Mouse (Mus musculus) left cerebral cortex, adult 2 months (tissue): ENCODE results near the gene Adh6a. TPM values are rescaled to one million over a fixed set of nuclear protein-coding genes. Genes with fewer than 3 reads are reported as not detected.

Source experiments
- DNase-seq, 2 experiments: peaks; one replicate each; pipeline ENCODE4 v3.0.0; 2021 to 2022; ENCODE audit warnings: low spot score in 2 of 2, mixed read lengths in 1 of 2; ENCODE audit errors: extremely low spot score in 1 of 2
- H3K27ac ChIP-seq: fragments of 200-600 bp; 2 replicates; pipeline ENCODE4 v1.8.1; 2022
- H3K4me3 ChIP-seq: fragments of 200-600 bp; 2 replicates; pipeline ENCODE4 v1.8.1; 2022
- CTCF ChIP-seq: fragments of 200-600 bp; IDR thresholded peaks from 2 replicates; pipeline ENCODE4 v1.8.1; 2022; ENCODE audit warnings: antibody characterized with exemption, mild to moderate bottlenecking, moderate library complexity
- intact Hi-C: fragments of 180-260 bp; cut with DNase I; formaldehyde crosslinking; loops from one replicate; pipeline ENCODE4 v1.15.1; 2025
- total RNA-seq, 2 experiments: library from RNA; stranded (reverse); gene quantifications; 2 replicates each; pipeline ENCODE4 v1.2.3; 2021

The Adh6a gene
- total RNA-seq, 2 experiments from 2014 or later = not detected

DNA sequence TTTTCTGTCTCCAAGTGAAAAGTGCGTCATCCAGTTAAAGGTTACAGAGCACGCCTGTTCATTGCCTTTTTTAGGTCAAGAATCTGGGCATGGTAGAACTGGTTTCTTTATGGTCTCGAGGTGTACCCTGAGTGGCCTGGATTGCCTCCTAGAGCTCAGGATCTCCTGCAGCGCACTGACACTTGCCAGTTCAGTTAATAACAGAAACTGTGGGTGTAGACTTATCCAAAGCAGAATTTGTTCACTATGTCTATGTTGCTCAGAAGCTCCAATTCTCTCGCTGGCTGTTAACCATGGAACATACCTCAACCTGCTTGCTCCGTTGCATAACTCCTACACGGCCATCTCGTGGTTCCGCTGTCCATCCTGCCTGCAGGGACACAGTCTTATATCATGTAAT is 13.0 kb upstream of the Adh6a start:
- Histone ChIP-seq H3K4me3 (no peak overlapping the region), H3K27ac (no peak overlapping the region)
- no peak for TF ChIP-seq CTCF
- intact Hi-C loops = no loop called here
- DNase-seq = no peak

DNA sequence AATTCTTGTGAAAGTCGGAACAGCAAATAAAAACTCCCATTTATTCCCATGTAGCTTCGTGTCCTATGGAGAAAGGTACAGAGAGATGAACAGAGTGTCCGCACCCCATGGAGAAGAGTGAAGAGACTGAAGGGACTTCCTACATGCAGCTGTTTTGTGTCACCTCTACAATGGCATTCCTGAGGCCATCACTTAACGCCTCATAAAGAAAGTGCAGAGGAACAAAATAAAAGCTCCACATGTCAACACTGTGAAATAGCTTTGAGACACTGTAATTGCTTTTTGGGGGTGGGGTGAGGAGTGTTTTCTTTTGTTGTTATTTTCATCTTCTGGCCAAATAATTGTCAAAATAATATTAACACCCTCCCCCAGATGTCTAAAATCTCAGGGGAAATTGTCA is 10.4 kb upstream of the Adh6a start:
- Histone ChIP-seq H3K27ac (no peak overlapping the region), H3K4me3 (no peak overlapping the region)
- DNase-seq = no peak
- intact Hi-C loops = no loop called here
- no peak for TF ChIP-seq CTCF

DNA sequence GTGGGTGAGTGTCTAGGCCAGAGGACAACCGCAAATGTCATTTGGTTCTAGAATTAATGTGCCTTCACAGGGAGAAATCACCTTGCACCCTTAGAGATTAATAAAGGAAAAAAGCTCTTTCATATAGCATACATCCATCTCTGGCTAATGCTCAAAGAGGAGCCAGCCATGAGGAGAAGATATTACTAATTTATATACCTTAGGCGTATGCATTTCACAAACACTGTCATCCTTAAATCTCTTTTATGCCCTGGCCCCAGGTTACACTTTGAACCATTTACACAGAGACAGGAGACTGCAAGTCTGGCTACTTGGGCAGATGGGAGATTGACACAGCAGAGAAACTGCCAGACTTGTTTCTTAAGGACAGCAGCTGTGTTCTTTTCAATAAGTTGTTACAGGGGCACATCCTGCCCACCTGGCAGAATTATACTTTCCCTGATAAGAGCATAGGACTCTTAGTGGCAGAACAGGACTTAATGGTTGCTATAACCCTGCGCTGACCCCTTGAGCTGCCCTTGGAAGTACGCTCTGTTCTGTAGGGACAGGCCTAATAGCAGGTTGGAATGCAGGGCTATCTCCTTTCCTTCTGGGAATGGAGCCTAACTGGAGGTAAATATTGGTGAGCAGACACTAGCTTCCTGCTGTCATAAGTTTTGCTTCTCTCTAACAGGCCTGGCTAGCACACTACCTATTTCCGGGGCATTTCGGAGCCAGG is 9.2 kb upstream of the Adh6a start:
- no peak overlapping the region for H3K4me3 ChIP-seq
- TF ChIP-seq CTCF = no peak
- intact Hi-C loops = no loop called here

DNA sequence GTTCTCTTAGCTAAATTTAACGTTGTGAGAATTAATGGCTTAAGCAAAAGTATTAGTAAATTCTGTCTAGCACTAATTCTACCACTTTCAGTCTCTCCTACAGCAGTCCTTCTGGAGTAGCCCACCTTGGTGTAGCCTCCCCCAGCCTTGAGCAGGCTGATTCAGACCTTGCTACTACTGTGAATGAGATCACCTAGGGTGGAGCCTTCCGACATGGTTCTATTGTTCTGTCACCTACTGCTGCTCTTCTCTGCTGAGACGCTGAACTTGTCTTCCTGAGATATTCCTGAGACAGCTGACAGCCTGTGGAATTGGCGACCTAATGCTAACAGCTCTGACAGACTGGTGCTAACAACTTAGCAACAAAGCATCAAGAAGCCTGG is 8.6 kb upstream of the Adh6a start:
- intact Hi-C loops = no loop called here
- TF ChIP-seq CTCF = no peak
- DNase-seq = no peak
- Histone ChIP-seq H3K27ac (no peak overlapping the region), H3K4me3 (no peak overlapping the region)

More for the DNA sequence above, 9.2 kb upstream of the Adh6a start:
- H3K27ac ChIP-seq = no peak overlapping the region
- no peak for DNase-seq

DNA sequence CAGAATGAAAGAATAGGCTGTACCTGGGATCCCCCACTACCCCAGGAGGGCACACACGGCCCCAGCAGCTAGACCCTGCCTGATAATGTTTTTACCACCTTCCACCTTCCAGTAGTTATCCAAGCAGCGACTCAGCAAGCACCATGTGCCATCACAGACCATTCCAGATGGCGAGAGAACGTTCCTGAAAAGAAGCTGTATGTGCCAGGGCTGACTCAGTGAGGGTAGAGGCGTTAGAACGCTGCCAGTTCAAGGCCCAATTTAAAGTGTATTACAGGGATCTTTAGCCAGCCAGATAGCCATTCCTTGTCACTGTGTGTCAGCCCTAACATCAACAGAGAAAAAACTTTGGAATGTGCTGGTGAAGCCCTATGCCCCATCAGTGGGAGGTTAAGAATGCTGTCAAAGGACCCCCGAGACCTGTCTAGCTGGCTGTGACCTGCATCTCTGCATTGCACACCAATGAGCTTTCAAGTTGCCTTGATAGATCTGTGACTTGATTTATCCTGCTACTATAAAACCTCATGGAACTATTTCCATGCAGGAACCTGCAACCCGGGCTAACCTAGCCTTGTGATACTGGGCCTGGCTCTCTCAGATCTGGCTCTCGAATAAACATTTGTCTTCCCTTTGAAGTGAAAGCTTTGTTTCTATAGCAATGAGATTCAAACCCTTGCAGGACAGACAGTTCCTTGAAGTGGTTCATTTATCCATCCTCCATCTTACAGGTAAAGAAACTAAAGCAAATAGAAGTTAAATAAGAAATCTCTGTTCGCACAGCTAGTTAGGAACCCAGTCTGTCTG is 7.4 kb upstream of the Adh6a start:
- DNase-seq = no peak
- H3K4me3 ChIP-seq = no peak overlapping the region
- no peak overlapping the region for H3K27ac ChIP-seq
- no peak for TF ChIP-seq CTCF
- intact Hi-C loops = no loop called here

DNA sequence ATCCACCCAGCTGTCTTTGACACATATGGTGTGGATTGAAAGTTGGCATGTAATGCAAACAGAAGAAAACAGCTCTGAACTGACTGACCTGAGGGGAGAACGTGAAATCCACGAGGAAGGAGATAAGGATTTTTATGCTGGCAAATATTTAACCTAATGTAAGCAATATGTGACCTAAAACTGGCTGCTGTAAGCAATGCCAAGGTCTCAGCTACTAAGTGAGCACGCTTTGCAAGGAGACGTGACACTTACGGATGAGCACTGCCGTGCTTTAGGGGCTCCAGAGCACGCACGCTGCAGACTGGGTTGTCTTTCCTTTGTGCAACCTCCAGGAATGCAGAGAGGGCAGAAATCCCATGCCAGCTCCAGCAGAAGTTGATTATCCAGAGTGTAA is 6.8 kb upstream of the Adh6a start:
- Histone ChIP-seq H3K27ac (no peak overlapping the region), H3K4me3 (no peak overlapping the region)
- intact Hi-C loops = no loop called here
- no peak for TF ChIP-seq CTCF
- no peak for DNase-seq

DNA sequence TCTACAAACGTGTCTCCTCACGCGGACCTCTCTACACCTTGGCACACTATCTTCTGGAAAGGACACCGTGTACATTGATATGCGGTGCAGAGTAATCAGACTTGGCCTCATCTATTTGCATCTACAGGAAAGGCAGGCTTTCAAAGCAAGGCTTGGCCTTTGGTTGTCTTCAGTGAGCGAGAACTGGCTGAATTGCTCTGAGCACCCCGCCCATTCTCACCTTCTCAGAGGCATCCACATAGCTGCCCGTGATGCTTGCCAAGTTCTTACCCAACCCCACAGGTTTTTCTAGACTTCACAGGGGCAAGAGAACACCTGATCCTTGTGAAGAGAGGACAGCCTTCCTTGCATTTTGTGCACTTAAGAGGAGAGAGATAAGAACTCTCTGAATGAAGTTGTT is 3.2 kb upstream of the Adh6a start:
- no peak for DNase-seq
- Histone ChIP-seq H3K4me3 (no peak overlapping the region), H3K27ac (no peak overlapping the region)
- no peak for TF ChIP-seq CTCF
- intact Hi-C loops = no loop called here

DNA sequence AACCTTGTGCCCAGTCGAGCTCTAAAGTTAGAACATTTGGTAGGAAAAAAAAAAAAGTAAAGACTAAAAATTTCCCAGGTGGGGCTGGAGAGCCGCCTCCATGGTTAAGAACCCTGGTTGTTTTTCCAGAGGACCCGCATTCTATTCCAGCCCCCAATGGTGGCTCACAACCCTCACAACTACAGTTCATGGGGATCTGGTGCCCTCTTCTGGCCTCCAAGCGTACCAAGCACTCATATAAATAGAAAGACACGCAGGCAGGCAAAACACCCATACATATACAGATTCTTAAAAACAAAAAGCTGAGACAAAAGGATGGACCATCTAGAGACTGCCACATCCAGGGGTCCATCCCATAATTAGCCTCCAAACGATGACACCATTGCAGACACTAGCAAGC is 2.1 kb upstream of the Adh6a start:
- no peak overlapping the region for H3K27ac ChIP-seq
- no peak for DNase-seq
- TF ChIP-seq CTCF = no peak; the same call in none of the 2 replicates
- intact Hi-C loops = no loop called here
- H3K4me3 ChIP-seq = no peak overlapping the region

DNA sequence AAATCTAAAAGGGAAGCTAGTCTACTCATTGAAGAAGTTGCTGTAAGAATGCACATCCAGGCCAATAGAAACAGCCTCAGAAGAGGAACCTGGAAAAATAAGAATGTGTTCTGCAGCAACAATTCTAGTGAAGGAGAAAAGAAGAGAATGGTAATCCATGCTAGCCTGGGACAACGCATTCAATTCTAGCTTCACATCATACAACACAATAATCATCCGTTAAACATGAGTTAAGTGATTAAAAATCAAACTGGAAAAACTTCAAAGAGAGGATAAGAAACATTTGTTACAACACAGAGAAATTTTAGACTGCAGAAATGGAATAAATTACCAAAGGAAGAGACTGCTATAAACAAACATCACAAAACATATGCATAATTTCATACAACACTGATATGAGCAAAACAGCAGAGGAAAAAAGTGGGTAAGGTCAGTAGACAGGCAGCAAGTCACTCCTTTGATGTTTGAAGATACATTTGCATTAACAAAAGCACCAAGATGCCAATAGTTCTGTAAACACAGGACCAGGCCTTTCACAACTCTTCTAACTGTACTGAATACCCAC is 3.9 kb downstream of the Adh6a start:
- TF ChIP-seq CTCF = no peak
- no peak overlapping the region for H3K27ac ChIP-seq
- intact Hi-C loops = no loop called here
- no peak overlapping the region for H3K4me3 ChIP-seq
- no peak for DNase-seq

DNA sequence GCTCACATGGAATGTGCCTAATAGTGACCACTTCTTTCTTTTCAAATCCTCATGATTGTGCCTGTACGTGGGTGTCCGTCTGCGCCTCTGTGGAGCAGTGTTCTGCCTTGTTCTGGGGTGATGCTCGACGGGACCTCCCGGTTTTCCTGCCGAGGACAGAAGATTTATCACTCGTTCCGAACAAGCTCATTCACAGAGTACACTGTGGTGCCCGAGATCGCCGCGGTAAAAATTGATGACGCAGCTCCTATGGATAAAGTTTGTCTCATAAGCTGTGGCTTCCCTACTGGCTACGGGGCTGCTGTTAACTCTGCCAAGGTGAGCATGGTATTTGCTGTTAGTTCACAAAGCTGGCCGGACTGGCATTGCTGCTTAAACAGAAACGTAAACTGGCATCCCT is 11.9 kb downstream of the Adh6a start:
- intact Hi-C loops = no loop called here
- H3K27ac ChIP-seq = no peak overlapping the region
- no peak for TF ChIP-seq CTCF
- no peak overlapping the region for H3K4me3 ChIP-seq
- DNase-seq = no peak

DNA sequence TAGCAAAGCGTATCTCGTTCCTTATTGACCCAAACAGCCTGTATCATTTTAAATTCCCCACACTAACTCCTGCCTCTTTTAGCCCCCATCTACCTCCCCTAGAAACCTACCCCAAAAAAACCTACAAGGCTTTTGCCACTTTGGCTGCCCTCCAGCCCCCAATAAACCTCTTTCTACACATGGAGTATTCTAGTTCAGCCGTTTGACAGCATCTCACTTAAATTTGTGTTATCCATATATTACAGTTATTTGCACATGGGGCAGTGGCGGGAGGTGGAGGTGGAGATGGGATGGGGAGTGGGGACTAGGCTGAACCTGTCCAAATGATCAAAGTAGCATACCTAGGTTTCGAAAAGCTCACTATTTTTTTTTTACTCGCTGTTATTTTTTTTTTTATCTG is 12.4 kb downstream of the Adh6a start:
- Histone ChIP-seq H3K27ac (no peak overlapping the region), H3K4me3 (no peak overlapping the region)
- DNase-seq = no peak
- no peak for TF ChIP-seq CTCF
- intact Hi-C loops = no loop called here

DNA sequence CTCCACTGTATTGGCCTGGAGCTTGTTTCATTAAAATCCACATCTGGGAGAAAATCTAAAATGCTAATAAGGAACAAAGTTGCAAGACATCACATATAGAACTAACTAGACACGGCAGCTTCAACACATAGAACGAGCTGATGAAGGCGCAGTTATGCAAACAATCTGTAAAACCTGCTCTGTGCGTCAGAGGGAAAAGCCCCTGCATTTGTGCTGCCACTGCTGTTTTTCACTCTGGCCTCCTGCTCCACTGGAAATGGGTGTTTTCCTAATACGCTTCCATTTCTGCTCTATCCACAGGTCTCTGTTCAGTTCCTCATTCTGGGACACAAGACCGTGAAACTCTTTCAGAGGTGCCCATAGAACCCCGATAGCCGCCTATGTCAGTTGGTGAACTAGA is 20.8 kb downstream of the Adh6a start:
- TF ChIP-seq CTCF = no peak
- intact Hi-C loops = no loop called here
- Histone ChIP-seq H3K27ac (no peak overlapping the region), H3K4me3 (no peak overlapping the region)
- DNase-seq = no peak
